Mouse (Mus musculus): ENCODE measurements around the gene Dbnl. TPM values are rescaled to one million over a fixed set of nuclear protein-coding genes. Genes with fewer than 3 reads are reported as not detected.

The Dbnl gene
- polyA plus RNA-seq (2015; fragmentation: Nextera tagmentation; extraction: Ambion mirVana), result 112 and 116 TPM in 2 replicates

DNA sequence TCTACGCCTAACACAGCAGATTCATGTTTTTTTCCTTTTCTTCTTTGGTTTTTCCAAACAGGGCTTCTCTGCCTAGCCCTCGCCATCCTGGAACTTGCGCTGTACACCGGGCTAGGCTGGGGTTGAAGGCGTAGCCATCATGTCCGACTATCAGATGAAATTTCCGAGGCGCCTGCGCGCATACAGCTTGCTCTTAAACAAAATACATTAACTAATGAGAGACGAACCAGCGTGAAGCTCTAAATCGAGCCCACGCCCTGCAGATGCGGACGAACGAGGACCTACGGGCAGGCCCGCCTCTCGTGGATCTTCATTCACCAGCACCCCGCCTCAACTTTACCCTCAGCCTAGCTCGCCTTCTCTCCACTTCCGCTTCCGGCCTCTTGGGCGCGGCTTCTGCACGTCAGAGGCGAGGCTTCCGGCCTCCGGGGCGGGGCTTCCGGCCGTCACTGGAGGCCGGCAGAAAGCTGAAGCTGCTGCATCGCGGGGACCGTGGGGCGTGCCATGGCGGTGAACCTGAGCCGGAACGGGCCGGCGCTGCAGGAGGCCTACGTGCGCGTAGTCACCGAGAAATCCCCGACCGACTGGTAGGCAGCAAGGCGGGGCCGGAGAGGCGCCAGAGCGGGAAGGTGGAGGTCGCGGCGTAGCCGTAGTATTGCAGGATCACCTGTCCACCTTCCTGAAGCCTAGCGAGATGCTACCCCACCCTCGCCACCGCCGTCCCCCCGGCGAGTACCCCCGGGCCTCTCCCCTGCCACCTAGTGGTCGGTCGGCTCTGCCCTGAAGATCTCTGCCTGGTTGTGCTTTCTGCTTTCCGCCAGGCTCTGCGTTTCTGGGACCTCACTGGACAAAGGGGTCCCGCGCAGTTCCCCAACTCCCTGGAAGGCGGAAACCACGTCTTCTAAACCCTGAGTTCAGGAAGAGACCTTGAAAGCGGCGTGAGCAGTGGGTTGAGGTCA lies at the start of gene Dbnl:
Gene Dbnl (plus strand): TSS at position 433 of the 959 bp plus-strand sequence.
- Histone ChIP-seq H3K9me3 (replicated peaks) (no peaks in the 10 kb centered on the region), H3K4me3 (replicated peaks) (peak within 1 kb of the TSS; percentile 64)
- under 1% methylated on average over 74 of the region's 74 CpGs for WGBS

GRCm38 (mm10) chr11:5738888-5739632 lies 49.2 kb upstream of the Dbnl start:
- Histone ChIP-seq H3K36me3 (no peaks in the 10 kb centered on the region), H3K4me1 (peaks cover 21% of the 10 kb centered on the region), H3K4me2 (no peak overlapping the region), H3K9ac (no peak overlapping the region), H3K9me3 (replicated peaks) (no peaks in the 10 kb centered on the region), H3K27me3 (no peaks in the 10 kb centered on the region), H3K4me3 (replicated peaks) (no peak overlapping the region), H3K27ac (no peak overlapping the region)
- no peak for ATAC-seq (replicated peaks; ENCODE audit: low FRiP score)
- WGBS, result 78% methylated on average over 5 of the region's 5 CpGs

More for the DNA sequence above, at the start of gene Dbnl:
- peak within 1 kb of the TSS; percentile 92 for H3K27ac ChIP-seq
- H3K4me2 ChIP-seq, result peak within 1 kb of the TSS; percentile 83
- H3K9ac ChIP-seq, result peak within 1 kb of the TSS; percentile 79
- H3K4me1 ChIP-seq, result peaks cover 19% of the 10 kb centered on the region
- H3K36me3 ChIP-seq, result peaks cover 27% of the 10 kb centered on the region
- no peaks in the 10 kb centered on the region for H3K27me3 ChIP-seq
- peak; percentile 96 for ATAC-seq (replicated peaks; ENCODE audit: low FRiP score)

DNA sequence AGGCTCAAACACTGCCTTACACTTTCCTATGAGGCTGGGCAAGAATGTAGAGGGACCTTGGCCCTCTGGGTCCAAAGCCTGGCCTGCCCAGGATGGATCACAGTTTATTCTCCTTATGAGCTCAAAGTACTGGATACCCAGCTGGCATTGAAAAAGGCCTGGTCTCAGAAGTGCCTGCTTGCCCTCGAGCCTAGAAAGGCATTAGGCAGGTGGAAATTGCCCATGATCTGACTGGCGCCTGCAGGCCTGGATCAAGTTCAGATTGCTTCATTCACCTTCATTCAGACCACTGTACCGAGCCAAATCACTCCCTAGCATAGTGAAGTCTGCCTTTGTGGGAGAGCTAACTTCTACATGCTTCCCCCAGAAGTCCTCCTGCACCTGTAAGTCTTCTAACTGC lies 48.4 kb upstream of the Dbnl start:
- Histone ChIP-seq H3K27ac (peak overlapping the region; percentile 37), H3K4me1 (peaks cover 18% of the 10 kb centered on the region), H3K9me3 (replicated peaks) (no peaks in the 10 kb centered on the region), H3K36me3 (no peaks in the 10 kb centered on the region), H3K27me3 (no peaks in the 10 kb centered on the region), H3K9ac (no peak overlapping the region), H3K4me2 (peak overlapping the region; percentile 92), H3K4me3 (replicated peaks) (peak overlapping the region; percentile 81)
- WGBS, result 61% methylated on average over 3 of the region's 3 CpGs
- no peak for ATAC-seq (replicated peaks; ENCODE audit: low FRiP score)

DNA sequence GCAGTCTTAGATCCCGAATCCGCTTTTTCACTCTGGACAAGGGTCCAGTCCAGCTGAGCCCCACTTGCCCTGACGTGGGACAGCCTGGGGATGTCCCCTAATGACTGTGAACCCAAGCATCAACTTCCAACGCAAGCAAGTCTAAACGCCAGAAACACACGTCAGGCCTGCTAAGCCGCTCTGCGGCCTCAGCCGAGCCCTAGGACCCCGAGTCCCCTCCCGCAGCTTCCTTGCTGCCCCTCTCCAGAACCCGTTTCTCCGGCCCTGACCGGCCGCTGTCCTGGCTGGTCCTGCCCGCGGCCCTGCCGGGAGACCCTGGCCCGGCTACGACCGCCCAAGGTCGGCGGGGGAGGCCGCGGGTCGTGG lies 47.7 kb upstream of the Dbnl start:
- Histone ChIP-seq H3K4me1 (peaks cover 17% of the 10 kb centered on the region), H3K27me3 (no peaks in the 10 kb centered on the region), H3K4me3 (replicated peaks) (peak overlapping the region; percentile 81), H3K4me2 (peak overlapping the region; percentile 92), H3K36me3 (no peaks in the 10 kb centered on the region), H3K9ac (peak overlapping the region; percentile 95), H3K27ac (peak overlapping the region; percentile 90), H3K9me3 (replicated peaks) (no peaks in the 10 kb centered on the region)
- under 1% methylated on average over 26 of the region's 26 CpGs for WGBS
- ATAC-seq (replicated peaks; ENCODE audit: low FRiP score), result peak; percentile 77

- peaks cover 17% of the 10 kb centered on the region for H3K4me1 ChIP-seq
- H3K4me3 ChIP-seq (replicated peaks), result peak overlapping the region; percentile 81
- peak overlapping the region; percentile 92 for H3K4me2 ChIP-seq
- peak overlapping the region; percentile 90 for H3K27ac ChIP-seq
- H3K9me3 ChIP-seq (replicated peaks), result no peaks in the 10 kb centered on the region
- peak; percentile 95 for ATAC-seq (replicated peaks; ENCODE audit: low FRiP score)
- H3K36me3 ChIP-seq, result no peaks in the 10 kb centered on the region
- H3K9ac ChIP-seq, result peak overlapping the region; percentile 95
- H3K27me3 ChIP-seq, result no peaks in the 10 kb centered on the region
- under 1% methylated on average over 49 of the region's 50 CpGs for whole genome bisulfite sequencing
These were observed 47.2 kb upstream of the Dbnl start for GRCm38 (mm10) chr11:5740965-5741627.

DNA sequence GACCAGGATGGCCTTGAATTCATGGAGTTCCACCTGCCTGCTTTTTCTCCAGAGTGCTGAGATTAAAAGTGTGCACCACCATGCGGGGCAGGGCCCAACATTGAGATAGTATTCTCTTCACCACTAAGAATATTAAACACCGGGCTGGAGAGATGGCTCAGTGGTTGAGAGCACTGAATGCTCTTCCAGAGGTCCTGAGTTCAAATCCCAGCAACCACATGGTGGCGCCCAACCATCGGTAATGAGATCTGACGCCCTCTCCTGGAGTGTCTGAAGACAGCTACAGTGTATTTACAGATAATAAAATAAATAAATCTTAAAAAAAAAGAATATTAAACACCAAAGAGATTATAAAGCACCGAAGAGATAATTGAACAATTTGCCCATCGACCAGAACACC lies 46.2 kb upstream of the Dbnl start:
- no peak overlapping the region for H3K4me2 ChIP-seq
- WGBS, result 78% methylated on average over 7 of the region's 7 CpGs
- H3K27ac ChIP-seq, result no peak overlapping the region
- no peak overlapping the region for H3K9ac ChIP-seq
- no peak for ATAC-seq (replicated peaks; ENCODE audit: low FRiP score)
- peaks cover 17% of the 10 kb centered on the region for H3K4me1 ChIP-seq
- no peaks in the 10 kb centered on the region for H3K27me3 ChIP-seq
- no peaks in the 10 kb centered on the region for H3K36me3 ChIP-seq
- H3K4me3 ChIP-seq (replicated peaks), result no peak overlapping the region
- H3K9me3 ChIP-seq (replicated peaks), result no peaks in the 10 kb centered on the region

DNA sequence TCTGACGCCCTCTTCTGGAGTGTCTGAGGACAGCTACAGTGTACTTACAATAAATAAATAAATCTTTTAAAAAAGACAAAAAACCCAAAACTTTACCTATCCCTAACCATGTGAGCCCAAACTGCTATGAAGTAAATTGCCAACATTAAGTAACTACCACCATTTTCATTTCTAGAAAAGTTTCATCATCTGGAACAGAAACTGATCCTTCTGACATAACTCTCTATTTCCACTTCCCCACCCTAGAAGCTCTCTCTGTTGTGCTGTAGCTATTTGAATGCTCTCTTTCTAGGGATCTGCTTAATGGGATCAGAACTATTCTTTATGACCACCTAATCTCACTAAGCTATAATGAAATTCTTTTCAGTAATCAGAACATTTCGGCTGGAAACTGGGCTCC lies 43.3 kb upstream of the Dbnl start:
- no peak overlapping the region for H3K4me3 ChIP-seq (replicated peaks)
- no peak overlapping the region for H3K9ac ChIP-seq
- peaks cover 12% of the 10 kb centered on the region for H3K4me1 ChIP-seq
- no peaks in the 10 kb centered on the region for H3K27me3 ChIP-seq
- no peak overlapping the region for H3K27ac ChIP-seq
- no peak for ATAC-seq (replicated peaks; ENCODE audit: low FRiP score)
- WGBS, result 81% methylated on average over 2 of the region's 2 CpGs
- H3K9me3 ChIP-seq (replicated peaks), result no peaks in the 10 kb centered on the region
- no peak overlapping the region for H3K4me2 ChIP-seq
- H3K36me3 ChIP-seq, result 0 out of 2 replicates have a peak, but pooled peaks cover 4% of the 10 kb centered on the region

DNA sequence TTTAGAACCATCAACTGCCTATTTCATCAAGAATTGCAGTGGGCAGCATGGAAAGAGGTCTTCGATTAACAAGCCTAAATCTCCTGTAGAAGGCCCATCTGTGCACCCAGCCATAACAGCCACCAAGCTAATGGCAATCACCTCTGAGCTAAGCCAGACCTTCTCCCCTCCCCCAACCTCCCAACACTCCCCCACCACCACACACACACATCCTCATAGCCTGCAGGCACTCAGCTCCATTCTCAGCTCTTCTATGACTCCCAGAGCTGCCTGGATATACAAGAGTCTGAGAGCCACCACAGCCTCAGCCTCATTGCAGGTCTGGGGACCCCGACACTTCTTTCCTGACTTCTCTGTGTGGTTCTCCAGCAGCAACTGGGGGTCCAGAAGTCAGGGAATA lies 34.5 kb upstream of the Dbnl start:
- peaks cover 5% of the 10 kb centered on the region for H3K9me3 ChIP-seq (replicated peaks)
- H3K27ac ChIP-seq, result no peak overlapping the region
- no peak overlapping the region for H3K4me3 ChIP-seq (replicated peaks)
- H3K27me3 ChIP-seq, result no peaks in the 10 kb centered on the region
- H3K4me2 ChIP-seq, result no peak overlapping the region
- no peak overlapping the region for H3K9ac ChIP-seq
- no peak for ATAC-seq (replicated peaks; ENCODE audit: low FRiP score)
- 64% methylated on average over 2 of the region's 2 CpGs for WGBS
- no peaks in the 10 kb centered on the region for H3K4me1 ChIP-seq
- H3K36me3 ChIP-seq, result peaks cover 24% of the 10 kb centered on the region

GRCm38 (mm10) chr11:5761820-5762632 lies 26.3 kb upstream of the Dbnl start, which contains the start of gene Urgcp:
Urgcp (minus strand) TSS chr11:5762376.
- Histone ChIP-seq H3K4me1 (peaks cover 14% of the 10 kb centered on the region), H3K9ac (peak within 1 kb of the TSS; percentile 90), H3K36me3 (peaks cover 10% of the 10 kb centered on the region; the same call in 1 of the 2 replicates), H3K4me2 (peak within 1 kb of the TSS; percentile 73), H3K4me3 (replicated peaks) (peak within 1 kb of the TSS; percentile 85), H3K27ac (peak within 1 kb of the TSS; percentile 99), H3K27me3 (no peaks in the 10 kb centered on the region), H3K9me3 (replicated peaks) (no peaks in the 10 kb centered on the region)
- under 1% methylated on average over 68 of the region's 68 CpGs for WGBS
- peak; percentile 99 for ATAC-seq (replicated peaks; ENCODE audit: low FRiP score)

DNA sequence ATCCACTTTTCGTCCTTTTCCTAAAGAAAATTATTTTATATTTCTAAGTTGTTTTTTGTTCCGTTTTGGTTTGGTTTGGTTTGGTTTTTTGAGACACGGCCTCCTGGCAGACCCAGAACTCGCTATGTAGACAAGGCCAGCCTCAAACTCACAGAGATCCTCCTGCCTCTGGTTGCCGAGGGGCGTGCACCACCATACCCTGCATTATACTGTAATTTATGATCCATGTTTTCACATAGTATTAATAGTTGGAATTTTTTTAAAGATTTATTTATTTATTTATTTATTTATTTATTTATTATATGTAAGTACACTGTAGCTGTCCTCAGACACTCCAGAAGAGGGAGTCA lies 25.7 kb upstream of the Dbnl start:
- Histone ChIP-seq H3K4me2 (peak overlapping the region; percentile 73), H3K36me3 (peaks cover 7% of the 10 kb centered on the region; the same call in 1 of the 2 replicates), H3K4me3 (replicated peaks) (peak overlapping the region; percentile 85), H3K27ac (peak overlapping the region; percentile 99), H3K9me3 (replicated peaks) (no peaks in the 10 kb centered on the region), H3K4me1 (peaks cover 14% of the 10 kb centered on the region), H3K27me3 (no peaks in the 10 kb centered on the region), H3K9ac (peak overlapping the region; percentile 90)
- WGBS, result 13% methylated on average over 6 of the region's 6 CpGs
- ATAC-seq (replicated peaks; ENCODE audit: low FRiP score), result peak; percentile 20; the same call in 1 of the 2 replicates

DNA sequence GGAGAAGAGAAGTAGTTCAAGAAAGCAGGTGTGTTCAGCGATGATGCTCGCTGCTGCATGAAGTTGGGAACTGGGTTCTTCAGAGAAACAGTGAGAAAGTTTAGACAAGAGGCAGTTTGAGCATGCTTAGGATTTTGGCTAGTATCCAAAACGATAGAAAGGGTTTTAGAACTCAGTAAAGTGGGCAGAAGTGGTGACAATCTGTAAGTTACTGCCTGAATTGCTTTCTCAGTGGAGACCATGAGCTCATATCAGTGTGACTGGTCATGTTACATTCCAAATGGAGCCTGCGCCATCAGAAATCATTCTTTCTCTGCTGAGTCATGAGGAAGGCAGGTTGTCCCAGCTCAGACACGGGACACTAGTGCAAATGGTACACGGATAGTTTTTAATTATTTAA lies 22.3 kb upstream of the Dbnl start:
- no peaks in the 10 kb centered on the region for H3K27me3 ChIP-seq
- no peak overlapping the region for H3K9ac ChIP-seq
- H3K27ac ChIP-seq, result no peak overlapping the region
- WGBS, result 87% methylated on average over 6 of the region's 6 CpGs
- H3K9me3 ChIP-seq (replicated peaks), result no peaks in the 10 kb centered on the region
- no peak overlapping the region for H3K4me2 ChIP-seq
- H3K36me3 ChIP-seq, result peaks cover 21% of the 10 kb centered on the region
- H3K4me3 ChIP-seq (replicated peaks), result no peak overlapping the region
- no peak for ATAC-seq (replicated peaks; ENCODE audit: low FRiP score)
- peaks cover 5% of the 10 kb centered on the region for H3K4me1 ChIP-seq
